Mouse (Mus musculus) T-helper 2 cell (primary cell): ENCODE measurements at regions not wholly inside any gene's neighbourhood (a gene's known extent, or its start where the extent isn't known, plus 50 kb on each side); places are given as distances from the start of the nearest gene placed in this dataset.

Source experiments
- in situ Hi-C: fragments of 300-600 bp; cut with MboI, MseI; formaldehyde crosslinking; loops from one replicate; pipeline ENCODE4 v1.15.1; 2025; ENCODE audit warnings: high pct_unique_total_duplicates

DNA sequence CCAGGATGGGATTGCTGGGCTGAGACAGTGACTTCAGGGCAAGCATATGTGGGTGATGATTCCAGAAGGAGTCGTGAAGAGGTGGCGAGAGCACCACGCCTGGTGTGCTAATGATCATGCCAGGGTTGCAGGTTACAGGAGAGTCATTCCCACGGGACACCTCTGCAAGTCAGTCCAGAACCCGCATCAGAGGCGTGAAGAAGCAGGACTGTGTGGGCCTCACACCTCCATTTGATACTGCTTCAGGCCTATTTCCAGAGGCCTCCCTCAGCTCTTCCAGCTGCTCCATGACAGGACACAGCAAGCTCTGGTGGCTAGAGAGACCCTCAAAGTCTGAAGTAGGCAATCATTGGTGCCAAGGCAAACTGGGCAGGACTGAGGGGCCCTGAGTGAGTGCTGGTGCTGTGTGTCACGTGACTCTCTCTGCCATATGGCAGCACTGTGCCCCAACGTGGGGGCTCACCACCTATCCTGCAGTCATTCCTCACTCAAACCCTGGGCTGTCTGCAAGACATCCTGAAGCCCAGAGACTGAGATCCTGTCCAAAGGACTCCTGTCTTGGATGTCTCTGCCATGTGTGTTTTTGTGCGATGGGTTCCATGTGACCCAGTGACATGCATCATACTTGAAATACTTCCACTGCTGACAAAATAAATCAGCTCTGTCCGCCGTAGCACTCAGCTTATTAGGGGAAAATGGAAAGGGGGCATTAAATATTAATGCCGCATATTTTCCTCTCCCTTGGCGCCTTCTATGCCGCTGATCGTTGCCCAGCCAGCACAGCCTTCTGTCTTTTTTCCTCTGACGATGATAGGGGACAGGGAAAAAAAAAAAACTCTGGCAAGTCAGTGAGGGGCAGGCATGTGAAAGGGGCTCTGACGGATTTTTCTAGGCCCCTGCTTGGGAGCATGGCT lies 247.6 kb upstream of the Habp2 start:
- in situ Hi-C loops, result no loop called here

GRCm38 (mm10) chr19:56041930-56042329 lies 245.0 kb upstream of the Habp2 start:
- in situ Hi-C loops, result no loop called here

DNA sequence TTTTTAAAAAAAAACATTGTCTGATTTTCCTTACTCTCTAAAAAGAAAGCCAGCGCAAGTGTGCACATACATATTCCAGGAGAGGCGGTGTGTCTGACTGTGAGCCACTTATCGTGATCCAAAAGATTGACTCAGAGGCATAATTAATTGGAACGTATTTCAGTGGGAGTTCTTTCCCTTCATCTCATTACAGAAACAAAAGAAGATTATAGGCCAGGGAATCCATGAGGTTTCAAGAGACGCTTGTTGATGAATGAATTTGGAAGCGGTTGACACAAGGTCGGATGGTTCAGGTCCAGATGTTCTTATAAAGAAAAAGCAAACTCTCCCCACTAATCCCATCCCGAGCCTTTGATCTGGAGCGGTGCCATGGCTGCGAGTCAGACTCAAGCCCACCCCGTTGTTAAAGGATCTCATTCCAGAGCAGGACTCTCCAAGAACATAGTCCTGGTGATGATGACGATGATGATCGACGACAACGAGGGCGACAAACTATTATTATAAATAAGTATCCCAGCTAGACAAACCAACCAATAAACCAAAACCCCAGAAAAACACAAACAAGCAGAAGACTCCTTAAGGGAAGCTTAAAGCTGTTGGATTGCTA lies 240.1 kb upstream of the Habp2 start:
- in situ Hi-C loops, result no loop called here

GRCm38 (mm10) chr19:56054186-56054585 lies 232.8 kb upstream of the Habp2 start:
- in situ Hi-C loops, result no loop called here

GRCm38 (mm10) chr19:56056397-56056796 lies 230.5 kb upstream of the Habp2 start:
- in situ Hi-C loops, result no loop called here

GRCm38 (mm10) chr19:56061882-56062540 lies 224.9 kb upstream of the Habp2 start:
- in situ Hi-C loops, result no loop called here

GRCm38 (mm10) chr19:56063099-56063498 lies 223.8 kb upstream of the Habp2 start:
- in situ Hi-C loops, result no loop called here

DNA sequence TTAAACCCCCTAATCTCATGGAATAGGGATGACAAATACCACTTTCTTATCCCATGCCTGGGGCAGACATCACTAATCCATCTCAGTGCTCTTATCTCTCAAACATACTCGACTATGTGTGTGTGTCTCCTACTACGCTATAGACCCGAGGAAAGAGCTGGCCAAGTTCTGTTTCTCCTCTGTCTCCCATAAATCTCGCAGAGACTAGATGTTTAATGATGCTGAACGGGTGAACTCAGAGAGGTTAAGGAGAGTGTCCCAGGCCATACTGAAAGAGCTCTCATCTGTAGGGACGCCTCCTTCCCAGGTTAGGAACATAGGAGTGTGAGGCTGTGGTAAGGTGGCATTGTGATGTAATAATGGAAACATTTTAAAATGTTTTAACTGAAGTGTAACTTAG lies 221.2 kb upstream of the Habp2 start:
- in situ Hi-C loops, result no loop called here

DNA sequence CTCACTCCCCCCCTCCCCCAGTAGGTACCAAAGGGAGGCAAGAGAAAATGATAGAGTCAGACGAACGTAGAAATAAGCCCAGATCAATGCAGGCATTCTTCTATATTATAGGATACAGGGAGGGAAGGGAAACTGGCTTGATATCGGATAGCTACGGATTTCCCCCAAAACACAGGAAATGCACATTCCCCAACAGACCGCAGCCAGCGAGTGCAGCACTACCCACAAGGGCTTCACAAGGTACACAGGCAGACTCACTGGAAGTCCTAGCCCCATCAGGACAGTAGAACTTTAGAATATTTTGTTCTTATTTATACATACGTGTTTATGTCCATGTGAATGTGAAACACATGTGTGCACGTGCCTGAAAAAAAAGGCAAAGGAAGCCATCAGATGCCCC lies 218.8 kb upstream of the Habp2 start:
- in situ Hi-C loops, result no loop called here

- in situ Hi-C loops, result no loop called here
Observed at GRCm38 (mm10) chr19:56068854-56069253, 218.1 kb upstream of the Habp2 start.

- in situ Hi-C loops, result no loop called here
Observed at GRCm38 (mm10) chr19:56069266-56069665, 217.7 kb upstream of the Habp2 start.

DNA sequence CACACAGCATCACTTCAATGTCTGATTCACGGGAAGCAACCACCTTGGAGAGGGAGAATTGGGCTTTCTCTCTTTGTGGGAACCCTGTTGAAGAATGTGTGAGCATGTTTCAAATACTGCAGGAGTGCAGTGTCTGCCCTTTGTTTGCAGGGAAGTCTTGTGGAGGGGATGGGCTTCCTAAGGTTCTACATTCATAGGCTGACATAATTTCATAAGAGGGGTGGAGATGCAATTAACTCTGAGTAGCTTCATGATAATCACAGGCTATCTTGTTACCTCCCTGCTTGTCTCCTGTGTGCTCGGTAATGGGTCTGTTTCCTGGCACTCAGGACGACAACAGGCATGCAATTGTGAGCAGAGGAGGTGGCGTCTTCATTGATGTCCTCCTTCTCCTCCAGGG lies 215.6 kb upstream of the Habp2 start:
- in situ Hi-C loops, result no loop called here

- in situ Hi-C loops, result no loop called here
Observed at GRCm38 (mm10) chr19:56076128-56076527, 210.8 kb upstream of the Habp2 start.

- in situ Hi-C loops, result no loop called here
Observed at GRCm38 (mm10) chr19:56077491-56077890, 209.4 kb upstream of the Habp2 start.

DNA sequence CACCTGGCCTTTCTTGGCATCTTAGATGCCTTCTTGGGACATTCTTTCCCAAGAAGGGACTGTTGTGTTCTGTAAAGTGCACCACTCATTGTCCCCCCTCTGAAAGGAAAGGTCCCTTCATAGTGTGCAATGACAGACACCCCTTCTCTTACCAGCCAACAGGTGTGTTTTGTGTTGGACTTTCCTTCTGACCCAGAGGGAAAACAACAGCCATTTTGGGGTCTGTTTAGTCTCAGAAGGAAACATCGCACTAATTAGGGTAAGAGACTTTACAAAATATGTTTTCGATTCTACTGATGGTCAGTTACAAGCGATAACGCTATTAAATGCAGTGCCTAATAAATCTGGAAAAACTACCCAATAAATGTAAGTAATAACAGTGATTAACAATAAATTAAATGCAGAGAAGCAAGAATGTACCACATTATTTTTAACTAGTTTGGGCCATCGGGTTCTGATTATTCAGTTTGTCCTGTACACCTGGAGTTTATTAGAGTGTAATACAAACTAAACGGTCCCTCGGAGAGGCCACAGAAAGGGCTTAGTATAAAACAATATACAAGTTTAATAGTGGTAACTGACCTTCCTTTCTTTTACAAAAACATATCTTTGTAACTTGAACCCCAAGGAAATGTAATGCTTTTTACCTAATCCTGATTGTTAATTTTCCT lies 200.4 kb upstream of the Habp2 start:
- in situ Hi-C loops, result no loop called here

DNA sequence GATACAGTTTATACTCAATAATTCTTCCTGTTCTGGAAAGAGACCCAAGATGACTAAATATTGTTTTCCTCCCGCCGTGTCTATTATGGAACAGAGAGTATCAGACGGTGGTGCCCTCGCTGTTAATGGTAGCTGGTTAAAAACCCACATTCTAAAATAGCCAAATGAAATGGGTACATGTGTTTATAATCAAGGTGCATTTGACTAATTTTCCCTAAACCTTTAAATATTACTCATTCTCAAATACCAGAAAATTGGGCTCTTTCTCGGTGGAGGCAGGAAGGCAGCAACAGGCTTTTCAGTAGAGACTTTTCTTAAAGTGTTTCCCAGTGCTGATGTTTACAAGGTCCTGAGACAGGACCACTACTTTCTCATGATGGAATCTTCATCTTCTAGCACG lies 199.8 kb upstream of the Habp2 start:
- in situ Hi-C loops, result no loop called here

GRCm38 (mm10) chr19:56089795-56090375 lies 197.1 kb upstream of the Habp2 start:
- in situ Hi-C loops, result no loop called here

- in situ Hi-C loops, result no loop called here
Observed at GRCm38 (mm10) chr19:56091581-56091980, 195.4 kb upstream of the Habp2 start.

DNA sequence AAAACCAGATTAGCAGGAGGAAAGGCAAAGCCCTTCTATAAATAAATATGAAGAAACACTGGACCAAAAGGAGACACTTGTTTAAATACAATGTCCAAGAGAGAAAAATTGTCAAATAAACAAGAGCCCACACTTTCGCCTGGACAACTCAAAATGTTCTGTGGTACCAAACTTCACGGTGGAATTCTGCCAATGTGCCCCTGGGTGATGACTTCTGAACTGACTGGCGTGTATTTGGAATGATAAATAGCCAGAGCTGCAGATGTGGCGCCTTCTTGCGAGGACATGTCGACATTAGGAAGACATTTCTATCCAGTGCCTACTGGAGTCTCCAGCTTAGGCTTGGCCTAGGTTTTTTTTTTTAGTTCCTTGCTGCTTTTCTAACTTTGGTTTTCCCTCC lies 191.1 kb upstream of the Habp2 start:
- in situ Hi-C loops, result no loop called here

GRCm38 (mm10) chr19:56099725-56100124 lies 187.2 kb upstream of the Habp2 start:
- in situ Hi-C loops, result no loop called here

DNA sequence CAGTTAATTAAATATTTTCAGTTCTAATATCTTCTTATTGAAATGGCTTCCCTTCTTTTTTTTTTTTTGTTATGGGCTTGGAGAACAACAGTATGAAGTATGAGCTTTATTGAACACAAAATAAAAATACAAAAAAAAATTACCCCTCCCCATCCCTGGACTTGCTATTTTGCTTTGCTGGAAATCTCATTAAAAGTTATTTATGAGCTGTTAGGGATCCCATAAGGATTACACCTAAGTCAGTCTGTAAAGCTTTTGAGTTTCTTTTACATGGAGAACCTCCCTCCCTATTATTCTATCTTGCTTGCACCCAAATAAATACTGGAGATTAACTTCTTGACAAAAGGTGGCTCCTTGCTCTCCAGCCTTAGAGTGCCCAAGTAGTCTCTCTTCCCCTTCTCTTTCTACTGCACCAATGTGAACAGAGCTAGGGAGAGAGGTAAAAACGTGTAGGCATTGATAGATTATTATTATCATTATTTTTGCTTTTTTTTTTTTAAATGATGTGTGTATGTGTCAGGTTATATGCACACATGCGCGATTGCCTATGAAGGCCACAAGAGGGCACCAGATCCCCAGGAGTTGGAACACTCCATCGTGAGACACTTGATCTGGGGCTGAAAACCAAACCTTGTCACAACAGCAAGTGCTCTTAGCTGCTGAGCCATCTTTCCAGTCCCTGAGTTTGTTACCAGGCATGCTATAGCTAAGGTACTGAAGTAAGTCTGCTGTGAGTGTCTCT lies 186.6 kb upstream of the Habp2 start:
- in situ Hi-C loops, result no loop called here
